Mouse (Mus musculus): ENCODE results near the gene Ccdc92b. TPM values are rescaled to one million over a fixed set of nuclear protein-coding genes. Genes with fewer than 3 reads are reported as not detected.

Ccdc92b gene
- total RNA-seq (2012; rRNA removed) (not detected in 2 replicates), total RNA-seq (2014; rRNA removed) (not detected in 2 replicates), polyA plus RNA-seq (2012; ENCODE audit: insufficient read length, low read depth) (not detected in 2 replicates)

- dilution Hi-C loops (cut with MboI; ENCODE audit: extremely low pct_ligation_motif_present, extremely low pct_unique_long_range_greater_than_20kb, low sequenced_read_pairs) (no loop called here), in situ Hi-C loops (cut with MboI; ENCODE audit: low pct_ligation_motif_present, low pct_unique_long_range_greater_than_20kb, low sequenced_read_pairs) (no loop called here)
- Histone ChIP-seq H3K36me3 (replicated peaks in 1 of 2; ENCODE audit: control insufficient read depth in 1 of 2, insufficient read depth in 1 of 2, low read length in 1 of 2) (no peaks in the 10 kb centered on the region), H3K79me2 (replicated peaks; ENCODE audit: control insufficient read depth, extremely low read depth, insufficient read depth, poor library complexity, severe bottlenecking) (no peaks in the 10 kb centered on the region), H3K27ac (ENCODE audit: insufficient read depth, low read depth) (no peak within 1 kb of the TSS), H3K27me3 (replicated peaks) (peaks cover 86% of the 10 kb centered on the region), H3K4me1 (ENCODE audit: control insufficient read depth in 1 of 2, insufficient read depth in 2 of 2) (no peaks in the 10 kb centered on the region), H3K4me2 (ENCODE audit: insufficient read depth, low read depth, poor library complexity, severe bottlenecking) (peak within 1 kb of the TSS; percentile 77), H3K4me3 (replicated peaks in 1 of 3; ENCODE audit: low read depth in 2 of 3, low read length in 2 of 3, poor library complexity in 1 of 3) (no peak within 1 kb of the TSS), H3K9me3 (replicated peaks; ENCODE audit: low read length) (peaks cover 4% of the 10 kb centered on the region), H3K9ac (ENCODE audit: insufficient read depth, low read depth) (no peak within 1 kb of the TSS)
- no peak for TF ChIP-seq GABPA (IDR thresholded peaks at IDR 0.05; ENCODE audit: insufficient replicate concordance, low read depth, low read length)
- TF ChIP-seq EP300 (IDR thresholded peaks at IDR 0.05; ENCODE audit: low read length), result no peak
- TF ChIP-seq MAZ (IDR thresholded peaks at IDR 0.05; ENCODE audit: low read depth, low read length), result no peak
- TF ChIP-seq ZKSCAN1 (IDR thresholded peaks at IDR 0.05; ENCODE audit: borderline replicate concordance, low read depth, low read length), result no peak
- TF ChIP-seq KAT2A (IDR thresholded peaks at IDR 0.05; ENCODE audit: insufficient replicate concordance, low read length), result no peak
- TF ChIP-seq HCFC1 (IDR thresholded peaks at IDR 0.05; ENCODE audit: low read depth, low read length), result no peak
- TF ChIP-seq CTCF (conservative IDR thresholded peaks at IDR 0.05 in 1 of 2, IDR thresholded peaks at IDR 0.05 in 1 of 2; ENCODE audit: low read depth in 2 of 2, low read length in 2 of 2), result no peak
- TF ChIP-seq JUN (IDR thresholded peaks at IDR 0.05; ENCODE audit: insufficient read depth, low read depth, low read length), result no peak
- no peak for TF ChIP-seq POLR2AphosphoS2 (IDR thresholded peaks at IDR 0.05; ENCODE audit: low read depth, low read length)
- TF ChIP-seq NELFE (IDR thresholded peaks at IDR 0.05; ENCODE audit: low read depth, low read length), result no peak
- no peak for TF ChIP-seq NRF1 (IDR thresholded peaks at IDR 0.05; ENCODE audit: low read depth, low read length)
- no peak for TF ChIP-seq TCF12 (IDR thresholded peaks at IDR 0.05; ENCODE audit: low read depth, low read length)
- 0 out of 2 replicates have a peak, but pooled peaks have one; percentile 48 for TF ChIP-seq UBTF (IDR thresholded peaks at IDR 0.05; ENCODE audit: low read depth, low read length)
- no peak for TF ChIP-seq E2F4 (IDR thresholded peaks at IDR 0.05; ENCODE audit: insufficient replicate concordance, low read depth, low read length)
- no peak for TF ChIP-seq ZC3H11A (IDR thresholded peaks at IDR 0.05; ENCODE audit: low read depth, low read length)
- no peak for TF ChIP-seq TBP (conservative IDR thresholded peaks at IDR 0.05; ENCODE audit: low read depth, low read length)
- no peak for TF ChIP-seq MAX (IDR thresholded peaks at IDR 0.05; ENCODE audit: low read length)
- TF ChIP-seq MXI1 (IDR thresholded peaks at IDR 0.05; ENCODE audit: low read depth, low read length), result 0 out of 2 replicates have a peak, but pooled peaks have one; percentile 36
- no peak for TF ChIP-seq IRF4 (IDR thresholded peaks at IDR 0.05; ENCODE audit: low read depth, low read length)
- TF ChIP-seq SIN3A (IDR thresholded peaks at IDR 0.05; ENCODE audit: low read length), result peak; percentile 80
- peak; percentile 49 for DNase-seq (ENCODE audit: extremely low read depth)
These were observed at the start of gene Ccdc92b for GRCm38 (mm10) chr11:74619201-74619955. Gene Ccdc92b, plus strand, starts transcription at chr11:74619605.

Measured in CH12.LX (cell line).